Mouse (Mus musculus) heart, adult 2 months (tissue): ENCODE measurements around the gene Arhgdia. TPM values are rescaled to one million over a fixed set of nuclear protein-coding genes. Genes with fewer than 3 reads are reported as not detected.
A peak's percentile ranks its signal among the peaks of the same experiment; 100 is the strongest.
"Not testable (repeated sequence)": the region's sequence is repeated elsewhere in the genome, so short reads cannot be mapped to it uniquely, and the experiment has no call there.

Experiments
- DNase-seq, 2 experiments: peaks; one replicate each; pipeline ENCODE4 v3.0.0; 2021
- H3K27ac ChIP-seq: fragments of 200-600 bp; 2 replicates; pipeline ENCODE4 v1.8.1; 2022
- H3K27me3 ChIP-seq: fragments of 200-500 bp; 2 replicates; pipeline ENCODE4 v1.6.1; 2012; ENCODE audit warnings: mild to moderate bottlenecking, low read length, inconsistent platforms, mixed read lengths; ENCODE audit not compliant: control insufficient read depth, insufficient read depth
- H3K36me3 ChIP-seq: fragments of 200-500 bp; 2 replicates; pipeline ENCODE4 v1.6.1; 2012; ENCODE audit warnings: low read length, inconsistent platforms; ENCODE audit not compliant: control insufficient read depth, insufficient read depth
- H3K4me1 ChIP-seq: fragments of 200-500 bp; 2 replicates; pipeline ENCODE4 v1.6.1; 2011; ENCODE audit warnings: low read length; ENCODE audit not compliant: control insufficient read depth, insufficient read depth
- H3K4me3 ChIP-seq: fragments of 200-600 bp; 2 replicates; pipeline ENCODE4 v1.8.1; 2022
- H3K79me2 ChIP-seq: fragments of 200-500 bp; replicated peaks from 2 replicates; pipeline ENCODE4 v1.6.1; 2012; ENCODE audit warnings: mild to moderate bottlenecking, inconsistent platforms, low read length, moderate library complexity, mixed read lengths; ENCODE audit not compliant: control insufficient read depth, insufficient read depth
- H3K9ac ChIP-seq: fragments of 200-500 bp; 2 replicates; pipeline ENCODE4 v1.6.1; 2012; ENCODE audit warnings: low read depth, mild to moderate bottlenecking, control low read depth, inconsistent platforms, low read length, mixed read lengths
- CTCF ChIP-seq: fragments of 200-600 bp; IDR thresholded peaks from 2 replicates; pipeline ENCODE4 v1.8.1; 2022; ENCODE audit warnings: antibody characterized with exemption, mild to moderate bottlenecking, moderate library complexity
- EP300 ChIP-seq: fragments of 200-500 bp; IDR thresholded peaks from 2 replicates; pipeline ENCODE4 v1.6.1; 2011; ENCODE audit warnings: low read depth, low read length, control low read depth; ENCODE audit not compliant: insufficient read depth
- POLR2A ChIP-seq: fragments of 200-500 bp; IDR thresholded peaks from 2 replicates; pipeline ENCODE4 v1.6.1; 2011; ENCODE audit warnings: mild to moderate bottlenecking, low read depth, low read length, control low read depth; ENCODE audit not compliant: insufficient read depth
- whole genome bisulfite sequencing: fragments of 180-500 bp; shearing (Covaris S2); methylation state at CpG from one replicate; pipeline ENCODE4 v1.1.7; 2018; 5-methylcytosine and 5-hydroxymethylcytosine counted together
- intact Hi-C: fragments of 180-260 bp; cut with DNase I; formaldehyde crosslinking; loops from one replicate; pipeline ENCODE4 v1.15.1; 2025
- polyA plus RNA-seq: library from polyadenylated mRNA; depleted of rRNA; stranded (reverse); fragments of >200 nt; gene quantifications from 2 replicates; pipeline ENCODE4 v1.2.3, GENCODE M21; 2012
- total RNA-seq, 2 experiments: library from RNA; stranded (reverse); gene quantifications; 2 replicates each; pipeline ENCODE4 v1.2.3; 2021

Arhgdia gene
- total and polyA plus RNA-seq, 3 experiments: 139 to 257 (median 144) TPM

DNA sequence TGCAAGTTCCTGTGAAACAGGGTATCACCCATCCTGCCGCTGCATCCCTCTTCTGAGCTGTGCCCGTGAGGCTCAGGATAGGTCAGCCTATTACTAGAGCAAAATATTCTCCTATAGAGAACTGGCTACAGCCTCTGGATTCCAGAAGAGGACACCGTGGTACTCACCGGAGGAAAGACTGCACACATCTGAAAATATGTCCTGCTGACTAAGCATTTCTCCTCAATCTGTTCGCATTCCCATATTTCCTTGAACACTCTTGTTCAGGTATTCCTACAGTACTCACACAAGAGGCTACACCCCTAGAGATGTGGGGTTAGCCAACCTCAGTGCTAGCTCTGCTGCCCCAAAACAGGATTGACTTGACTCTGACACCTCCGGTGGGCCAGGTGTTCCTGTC, 13.1 kb downstream of the Arhgdia start:
- DNase-seq: no peak
- 86% methylated on average over 6 of the region's 6 CpGs for WGBS
- intact Hi-C loops: no loop called here
- Histone ChIP-seq H3K9ac (no peak overlapping the region), H3K79me2 (peaks cover 1% of the 10 kb centered on the region), H3K4me3 (no peak overlapping the region), H3K4me1 (peaks cover 5% of the 10 kb centered on the region), H3K27ac (no peak overlapping the region), H3K36me3 (no peaks in the 10 kb centered on the region; the same call in 1 of the 2 replicates), H3K27me3 (no peaks in the 10 kb centered on the region)
- TF ChIP-seq EP300: no peak
- TF ChIP-seq CTCF: no peak
- no peak for TF ChIP-seq POLR2A

DNA sequence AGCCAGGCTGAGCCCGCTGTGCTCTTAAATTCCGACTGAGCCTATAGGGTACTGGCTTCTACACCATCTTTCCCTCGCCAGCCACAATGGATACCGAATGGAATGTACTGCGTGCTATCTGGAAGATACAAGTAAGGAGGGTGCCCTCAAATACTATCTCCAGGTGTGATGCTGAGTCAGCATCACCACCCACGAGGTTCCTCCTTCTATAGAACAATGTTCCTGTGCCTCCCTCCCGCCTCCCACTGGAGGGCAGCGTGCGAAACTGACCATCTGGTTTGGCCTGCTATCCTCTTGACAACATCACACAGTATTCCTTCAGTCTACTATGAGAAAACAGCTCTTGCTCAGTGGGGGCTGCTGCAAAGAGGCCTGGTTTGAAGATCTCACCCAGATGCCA, 16.3 kb downstream of the Arhgdia start:
- intact Hi-C loops: no loop called here
- Histone ChIP-seq H3K9ac (no peak overlapping the region), H3K27me3 (no peaks in the 10 kb centered on the region), H3K36me3 (no peaks in the 10 kb centered on the region), H3K27ac (no peak overlapping the region), H3K4me3 (no peak overlapping the region), H3K4me1 (no peaks in the 10 kb centered on the region), H3K79me2 (no peaks in the 10 kb centered on the region; the same call in 1 of the 2 replicates)
- WGBS: 73% methylated on average over 9 of the region's 9 CpGs
- no peak for DNase-seq
- TF ChIP-seq EP300: no peak
- no peak for TF ChIP-seq POLR2A
- no peak for TF ChIP-seq CTCF

DNA sequence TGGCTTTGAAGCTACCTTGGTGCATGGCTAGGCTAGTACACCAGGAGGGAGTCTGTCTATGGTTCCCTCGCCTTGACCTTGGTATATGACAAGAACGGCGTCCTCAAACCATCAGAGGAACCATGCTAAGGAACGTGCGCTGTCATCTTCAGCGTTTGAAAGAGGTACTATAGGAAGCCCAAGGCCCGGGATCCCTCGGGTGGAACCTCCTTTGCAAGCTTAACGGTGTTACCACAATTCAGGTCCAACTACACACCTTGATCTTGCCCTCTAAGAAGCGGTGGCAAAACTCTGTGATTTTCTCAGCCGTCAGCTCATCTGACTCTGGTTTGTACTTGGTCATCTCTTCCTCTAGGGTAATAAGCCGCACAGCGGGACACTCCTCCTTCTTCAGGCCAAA, 18.5 kb downstream of the Arhgdia start:
- intact Hi-C loops: no loop called here
- 95% methylated on average over 13 of the region's 13 CpGs for WGBS

DNA sequence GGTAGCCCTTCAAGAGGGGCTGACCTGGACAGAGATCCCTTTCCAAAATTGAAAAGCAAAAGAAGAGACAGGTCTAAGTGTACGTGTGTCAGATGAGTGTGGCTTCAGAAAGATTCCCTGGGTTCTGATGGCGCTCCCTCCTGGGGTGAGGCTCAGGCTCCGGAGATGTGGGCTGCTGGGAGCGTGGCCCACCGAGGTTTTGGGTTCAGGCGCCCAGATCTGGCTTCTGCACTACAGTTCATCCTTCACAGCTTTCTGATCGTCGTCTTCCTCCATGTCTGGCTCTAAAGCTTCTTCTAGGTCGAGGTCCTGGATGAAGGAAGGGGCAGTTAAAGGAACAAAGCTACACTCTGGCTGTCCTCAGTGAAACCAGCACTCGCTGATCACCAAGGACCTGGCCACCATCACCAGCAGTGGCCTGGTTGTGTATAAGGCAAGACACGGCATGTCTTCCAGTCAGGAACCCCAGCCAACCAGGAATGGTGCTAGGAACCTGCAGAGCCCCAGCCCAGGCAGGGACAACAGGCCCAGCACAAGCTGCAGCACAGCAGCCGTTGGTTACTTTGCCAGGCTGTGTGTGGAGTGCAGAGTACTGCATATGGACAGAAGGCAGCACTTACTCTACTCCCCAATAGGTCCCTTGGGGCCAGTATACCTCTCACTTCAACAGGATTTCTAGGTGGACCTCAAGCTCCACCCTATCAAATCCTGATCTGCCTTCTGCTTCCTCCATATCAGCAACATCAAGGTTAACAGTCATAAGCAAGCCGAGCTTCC, 20.3 kb downstream of the Arhgdia start:
- no peaks in the 10 kb centered on the region for H3K36me3 ChIP-seq
- no peak overlapping the region for H3K27ac ChIP-seq
- intact Hi-C loops: no loop called here
- 91% methylated on average over 13 of the region's 13 CpGs for WGBS
- no peaks in the 10 kb centered on the region for H3K27me3 ChIP-seq
- no peaks in the 10 kb centered on the region for H3K79me2 ChIP-seq
- no peak overlapping the region for H3K9ac ChIP-seq
- TF ChIP-seq CTCF: no peak
- TF ChIP-seq EP300: no peak
- TF ChIP-seq POLR2A: no peak
- no peak for DNase-seq
- H3K4me3 ChIP-seq: no peak overlapping the region
- H3K4me1 ChIP-seq: no peaks in the 10 kb centered on the region

More for the DNA sequence above, 18.5 kb downstream of the Arhgdia start:
- Histone ChIP-seq H3K27ac (no peak overlapping the region), H3K36me3 (no peaks in the 10 kb centered on the region), H3K4me1 (no peaks in the 10 kb centered on the region), H3K4me3 (no peak overlapping the region), H3K9ac (no peak overlapping the region), H3K79me2 (no peaks in the 10 kb centered on the region; the same call in 1 of the 2 replicates), H3K27me3 (no peaks in the 10 kb centered on the region)
- TF ChIP-seq EP300: no peak
- no peak for TF ChIP-seq POLR2A
- no peak for TF ChIP-seq CTCF
- DNase-seq: no peak

DNA sequence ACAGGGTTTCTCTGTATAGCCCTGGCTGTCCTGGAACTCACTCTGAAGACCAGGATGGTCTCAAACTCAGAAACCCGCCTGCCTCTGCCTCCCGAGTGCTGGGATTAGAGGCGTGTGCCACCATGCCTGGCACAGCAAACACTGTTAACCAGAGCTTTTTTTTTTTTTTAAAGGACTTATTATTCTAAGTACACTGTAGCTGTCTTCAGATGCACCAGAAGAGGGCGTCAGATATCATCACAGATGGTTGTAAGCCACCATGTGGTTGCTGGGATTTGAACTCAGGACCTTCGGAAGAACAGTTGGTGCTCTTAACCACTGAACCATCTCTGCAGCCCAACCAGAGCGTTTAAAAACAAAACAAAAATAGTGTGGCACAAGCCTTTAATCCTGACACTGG, 22.6 kb downstream of the Arhgdia start:
- H3K27ac ChIP-seq, H3K79me2 ChIP-seq, H3K4me3 ChIP-seq, H3K9ac ChIP-seq, intact Hi-C loops, H3K36me3 ChIP-seq, H3K4me1 ChIP-seq, DNase-seq, H3K27me3 ChIP-seq: not testable (repeated sequence)
- 93% methylated on average over 6 of the region's 6 CpGs for WGBS

DNA sequence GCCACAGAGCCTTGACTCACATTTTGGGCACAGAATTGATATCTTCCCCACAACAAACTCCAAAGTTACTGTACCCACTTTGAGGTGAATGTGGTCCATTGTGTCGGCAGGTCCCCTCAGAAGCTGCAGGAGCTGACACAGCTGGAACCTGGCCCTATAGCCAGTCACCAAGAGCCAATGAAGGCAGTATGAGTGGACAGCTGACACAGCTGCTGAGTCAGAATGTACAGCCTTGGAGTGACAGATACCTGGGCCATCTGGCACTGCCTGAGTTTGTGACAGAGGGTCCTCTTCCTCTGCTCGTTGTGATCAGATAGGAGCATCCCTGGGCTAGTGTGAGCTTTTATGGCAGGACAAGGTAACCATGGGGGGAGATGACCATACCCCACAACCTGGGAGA, 26.2 kb downstream of the Arhgdia start:
- no peak for DNase-seq

More for the DNA sequence above, 26.2 kb downstream of the Arhgdia start:
- no peaks in the 10 kb centered on the region for H3K79me2 ChIP-seq
- H3K4me3 ChIP-seq: no peak overlapping the region
- peaks cover 5% of the 10 kb centered on the region; the same call in 1 of the 2 replicates for H3K4me1 ChIP-seq
- H3K9ac ChIP-seq: no peak overlapping the region
- H3K36me3 ChIP-seq: no peaks in the 10 kb centered on the region
- WGBS: 37% methylated on average over 2 of the region's 2 CpGs
- TF ChIP-seq POLR2A (no peak), EP300 (no peak), CTCF (no peak)
- intact Hi-C loops: no loop called here
- H3K27ac ChIP-seq: peak overlapping the region; percentile 67
- no peaks in the 10 kb centered on the region for H3K27me3 ChIP-seq
